Mouse (Mus musculus) kidney, embryonic 16.5 days (tissue): Measurements from ENCODE around the gene Ndufb5. TPM values are rescaled to one million over a fixed set of nuclear protein-coding genes. Genes with fewer than 3 reads are reported as not detected.
"Not testable (repeated sequence)": the region's sequence is repeated elsewhere in the genome, so short reads cannot be mapped to it uniquely, and the experiment has no call there.

ENCODE experiments used
- ATAC-seq: fragments of 200-750 bp; cut with Nextera tagmentation; 2 replicates; pipeline ENCODE4 v1.8.0; 2017; ENCODE audit warnings: moderate TSS enrichment; ENCODE audit not compliant: low FRiP score, low TSS enrichment
- H3K27ac ChIP-seq: fragments of 300-500 bp; sonication (generic); 2 replicates; pipeline ENCODE4 v1.5.1; 2014; ENCODE audit warnings: low read length
- H3K27me3 ChIP-seq: fragments of 300-500 bp; sonication (generic); 2 replicates; pipeline ENCODE4 v1.6.1; 2014; ENCODE audit warnings: low read length, control low read depth, mixed read lengths; ENCODE audit not compliant: insufficient read depth
- H3K36me3 ChIP-seq: fragments of 300-500 bp; sonication (generic); 2 replicates; pipeline ENCODE4 v1.6.1; 2014; ENCODE audit warnings: low read length, control low read depth, mixed read lengths; ENCODE audit not compliant: insufficient read depth
- H3K4me1 ChIP-seq: fragments of 300-500 bp; sonication (generic); 2 replicates; pipeline ENCODE4 v1.6.1; 2014; ENCODE audit warnings: low read length, control low read depth, mixed read lengths; ENCODE audit not compliant: insufficient read depth
- H3K4me2 ChIP-seq: fragments of 300-500 bp; sonication (generic); replicated peaks from 2 replicates; pipeline ENCODE4 v1.6.1; 2014; ENCODE audit warnings: low read depth, low read length
- H3K4me3 ChIP-seq: fragments of 300-500 bp; sonication (generic); 2 replicates; pipeline ENCODE4 v1.5.1; 2014; ENCODE audit warnings: mild to moderate bottlenecking, low read length
- H3K9ac ChIP-seq: fragments of 300-500 bp; sonication (generic); replicated peaks from 2 replicates; pipeline ENCODE4 v1.6.1; 2014; ENCODE audit warnings: low read length
- H3K9me3 ChIP-seq: fragments of 300-500 bp; sonication (generic); 2 replicates; pipeline ENCODE4 v1.6.1; 2016; ENCODE audit warnings: low read length, control low read depth
- WGBS: fragments of 180-500 bp; shearing (Covaris S2); extraction: QIAGEN DNeasy Blood & Tissue Kit; methylation state at CpG from one replicate; pipeline ENCODE4 v1.1.7; 2014; 5-methylcytosine and 5-hydroxymethylcytosine counted together
- polyA plus RNA-seq: library from polyadenylated mRNA; unstranded; fragments of >200 nt; fragmentation: Nextera tagmentation; extraction: Ambion mirVana; gene quantifications from 2 replicates; pipeline ENCODE4 v1.2.1, GENCODE M21; 2015

Gene Ndufb5
- polyA plus RNA-seq, 1 experiment from 2014 or later, result 325 TPM

DNA sequence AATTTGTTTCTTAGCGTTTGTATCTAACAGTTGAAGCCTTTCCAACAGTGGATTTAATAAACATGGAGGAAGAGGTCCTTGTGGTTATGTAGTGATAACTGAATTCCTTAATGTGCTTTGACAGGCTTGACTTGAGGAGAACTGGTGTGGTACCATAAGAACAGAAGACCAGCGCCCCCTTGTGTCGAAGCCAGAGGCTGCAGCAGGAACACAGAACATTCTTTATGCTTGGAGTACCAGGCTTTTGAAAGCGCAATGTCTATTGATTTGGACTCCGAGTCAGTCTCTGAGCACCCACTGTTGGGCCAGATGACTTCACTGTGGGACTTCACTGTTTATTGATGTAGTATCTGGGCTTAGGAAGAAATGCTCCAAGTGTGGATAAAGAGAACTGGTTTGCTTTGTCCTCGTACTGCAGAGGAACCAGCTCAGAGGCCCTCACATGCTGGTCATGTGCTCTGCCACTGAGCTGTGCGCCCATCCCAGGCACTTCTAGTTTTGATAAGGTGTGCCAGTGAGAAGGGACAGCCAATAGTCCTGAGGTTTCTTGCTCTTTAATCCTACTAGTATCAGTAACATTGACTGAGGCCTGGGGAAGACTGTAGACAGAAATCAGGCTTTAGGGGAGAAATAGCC, 38.4 kb upstream of the Ndufb5 start:
- Histone ChIP-seq H3K36me3 (no peaks in the 10 kb centered on the region), H3K4me2 (no peak overlapping the region), H3K9ac (no peak overlapping the region), H3K9me3 (no peaks in the 10 kb centered on the region), H3K4me1 (no peaks in the 10 kb centered on the region), H3K4me3 (no peak overlapping the region), H3K27me3 (no peaks in the 10 kb centered on the region), H3K27ac (no peak overlapping the region)
- WGBS, result 44% methylated on average over 7 of the region's 7 CpGs
- ATAC-seq, result peak; percentile 59; the same call in 1 of the 2 replicates

DNA sequence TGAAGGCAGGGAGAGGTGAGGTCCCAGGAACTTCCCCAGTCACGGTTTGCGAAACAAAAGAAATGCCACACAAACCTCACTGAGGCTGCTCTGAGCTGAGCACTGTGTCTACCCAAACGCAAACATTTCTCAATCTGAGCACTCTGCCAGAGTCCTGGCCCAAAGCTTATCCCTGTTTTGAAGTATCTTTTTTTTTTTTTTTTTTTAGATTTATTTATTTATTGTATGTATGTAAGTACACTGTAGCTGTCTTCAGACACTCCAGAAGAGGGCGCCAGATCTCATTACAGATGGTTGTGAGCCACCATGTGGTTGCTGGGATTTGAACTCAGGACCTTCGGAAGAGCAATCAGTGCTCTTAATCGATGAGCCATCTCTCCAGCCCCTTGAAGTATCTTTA, 32.8 kb upstream of the Ndufb5 start:
- WGBS, result 87% methylated on average over 6 of the region's 6 CpGs
- not testable (repeated sequence) for H3K4me1 ChIP-seq, ATAC-seq

DNA sequence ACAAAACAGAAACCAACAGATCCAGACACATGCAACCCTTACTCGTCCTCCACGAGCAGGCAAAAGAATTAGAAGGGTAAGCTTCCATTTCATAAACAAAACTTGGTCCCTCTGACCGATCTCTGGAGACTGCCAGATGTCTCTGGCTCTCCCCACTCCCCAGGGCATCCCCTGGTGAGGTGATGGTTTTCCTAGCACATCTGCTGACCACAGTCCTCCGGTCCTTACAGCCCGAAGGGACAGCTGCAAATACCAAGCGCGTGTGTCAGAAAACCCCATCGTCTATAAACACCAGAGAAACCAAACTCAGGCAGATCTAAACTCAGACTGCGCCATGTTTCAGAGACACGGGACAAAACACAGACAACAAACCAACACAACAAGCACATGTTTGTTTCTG, 32.2 kb upstream of the Ndufb5 start:
- not testable (repeated sequence) for ATAC-seq, H3K4me3 ChIP-seq, H3K9ac ChIP-seq, H3K36me3 ChIP-seq, H3K27me3 ChIP-seq, H3K27ac ChIP-seq, H3K4me1 ChIP-seq, H3K4me2 ChIP-seq, H3K9me3 ChIP-seq
- 94% methylated on average over 10 of the region's 10 CpGs for WGBS

More for the DNA sequence above, 32.8 kb upstream of the Ndufb5 start:
- H3K9ac ChIP-seq, H3K4me2 ChIP-seq, H3K27me3 ChIP-seq, H3K4me3 ChIP-seq, H3K36me3 ChIP-seq, H3K9me3 ChIP-seq, H3K27ac ChIP-seq: not testable (repeated sequence)

DNA sequence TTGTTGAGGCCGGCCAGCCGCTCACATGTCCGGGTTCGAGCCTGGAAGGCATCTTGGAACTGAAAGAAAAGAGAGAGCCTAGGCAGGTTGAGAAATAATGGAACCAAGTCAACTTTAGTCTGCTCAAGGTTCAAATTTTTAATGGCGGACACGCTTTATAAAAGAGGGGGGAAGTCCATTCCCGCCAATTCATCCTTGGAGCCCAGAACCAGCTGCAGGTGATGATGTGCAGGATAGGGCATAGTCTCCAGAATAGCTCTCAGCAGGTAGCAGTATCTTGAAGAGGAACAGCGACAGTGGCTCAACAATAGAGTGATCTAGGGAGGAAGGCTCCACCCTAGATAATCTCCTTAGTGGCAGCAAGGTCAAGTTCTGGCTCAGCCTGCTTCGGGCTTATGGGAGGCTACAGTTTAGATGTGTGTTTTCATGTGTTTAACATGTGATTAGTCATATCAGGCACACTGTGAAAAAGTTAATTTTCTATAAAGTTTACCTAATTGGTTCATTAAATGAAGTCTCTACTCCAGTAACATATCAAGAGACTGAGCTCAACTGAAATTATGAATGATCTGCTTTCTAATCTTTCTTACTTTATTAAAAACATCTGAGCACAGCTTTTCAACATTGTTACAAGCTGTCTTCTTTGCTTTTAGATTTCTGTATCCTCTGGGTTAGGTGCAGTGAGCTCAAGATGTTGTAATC, 31.0 kb upstream of the Ndufb5 start, which contains the start of gene Actl6a:
Actl6a (plus strand) TSS at position 652 of the 702 bp plus-strand sequence.
- H3K4me3 ChIP-seq, H3K27me3 ChIP-seq, H3K9ac ChIP-seq, H3K9me3 ChIP-seq, H3K4me2 ChIP-seq, ATAC-seq, H3K4me1 ChIP-seq, H3K36me3 ChIP-seq, H3K27ac ChIP-seq: not testable (repeated sequence)
- WGBS, result 84% methylated on average over 9 of the region's 9 CpGs

DNA sequence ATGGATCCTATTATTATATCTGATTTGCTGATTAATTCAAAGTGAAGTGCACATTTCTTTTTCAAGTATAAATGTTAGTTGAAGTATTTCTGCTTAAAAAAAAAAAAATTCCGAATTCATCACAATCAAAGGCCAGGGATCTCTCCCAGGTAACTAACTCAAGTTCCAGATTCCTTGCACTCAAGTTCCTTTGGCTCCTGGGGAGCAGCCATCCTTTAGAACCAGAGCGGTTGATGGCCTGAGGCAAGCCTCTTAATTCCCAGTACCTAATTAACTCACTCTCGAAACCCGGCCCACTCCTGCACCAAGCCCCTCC, 28.8 kb upstream of the Ndufb5 start:
- peaks cover 14% of the 10 kb centered on the region for H3K36me3 ChIP-seq
- no peak overlapping the region for H3K9ac ChIP-seq
- peak overlapping the region; percentile 97 for H3K4me3 ChIP-seq
- no peaks in the 10 kb centered on the region for H3K27me3 ChIP-seq
- H3K9me3 ChIP-seq, result no peaks in the 10 kb centered on the region
- ATAC-seq, result no peak
- H3K27ac ChIP-seq, result no peak overlapping the region
- WGBS, result under 1% methylated on average over 4 of the region's 4 CpGs
- peak overlapping the region; percentile 80 for H3K4me2 ChIP-seq
- H3K4me1 ChIP-seq, result peaks cover 9% of the 10 kb centered on the region

DNA sequence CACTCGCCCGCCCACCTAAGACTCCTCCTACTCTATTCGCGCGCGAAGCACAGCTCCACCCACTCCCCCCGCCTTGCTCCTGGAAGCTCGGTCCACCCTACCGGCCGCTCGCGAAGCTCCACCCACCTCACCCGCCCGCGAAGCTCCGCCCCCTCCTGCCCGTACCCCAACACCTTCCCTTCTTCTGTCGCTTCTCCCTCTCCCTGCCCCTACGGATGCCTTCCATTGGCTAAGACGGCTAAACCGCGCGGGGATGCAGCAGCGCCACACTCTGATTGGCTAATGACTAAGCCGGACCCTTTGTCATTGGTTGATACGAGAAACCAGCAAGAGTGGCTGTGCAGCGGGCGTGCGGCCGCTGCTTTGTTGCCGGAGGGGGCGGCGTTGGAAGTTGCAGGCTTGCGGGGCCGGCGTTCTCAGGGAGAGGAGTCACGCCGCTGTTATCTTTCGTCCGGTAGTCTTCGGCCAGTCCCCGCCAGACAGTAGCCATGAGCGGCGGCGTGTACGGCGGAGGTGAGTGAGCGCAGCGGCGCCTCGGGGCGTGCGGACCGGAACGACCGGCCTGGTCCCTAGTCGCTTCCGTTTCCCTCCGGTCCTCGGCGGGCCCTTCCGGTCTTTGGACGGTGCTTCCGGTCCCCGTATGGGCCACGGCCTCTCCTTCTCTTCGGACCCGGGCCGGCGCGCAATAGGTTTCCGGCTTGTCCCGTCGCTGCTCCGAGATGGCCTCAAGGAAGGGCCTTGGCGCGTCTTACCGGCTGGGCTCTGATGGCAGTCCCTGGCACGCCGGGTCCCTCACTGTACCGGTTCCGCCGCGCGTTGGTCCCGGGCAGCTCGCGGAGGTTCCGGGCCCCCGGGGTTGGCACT, 28.2 kb upstream of the Ndufb5 start:
- peak overlapping the region; percentile 96 for H3K27ac ChIP-seq
- peak overlapping the region; percentile 96 for H3K9ac ChIP-seq
- H3K4me1 ChIP-seq, result peaks cover 9% of the 10 kb centered on the region
- H3K9me3 ChIP-seq, result no peaks in the 10 kb centered on the region
- H3K27me3 ChIP-seq, result no peaks in the 10 kb centered on the region
- peaks cover 18% of the 10 kb centered on the region for H3K36me3 ChIP-seq
- H3K4me3 ChIP-seq, result peak overlapping the region; percentile 97
- under 1% methylated on average over 86 of the region's 90 CpGs for WGBS
- H3K4me2 ChIP-seq, result peak overlapping the region; percentile 80
- peak; percentile 100 for ATAC-seq

DNA sequence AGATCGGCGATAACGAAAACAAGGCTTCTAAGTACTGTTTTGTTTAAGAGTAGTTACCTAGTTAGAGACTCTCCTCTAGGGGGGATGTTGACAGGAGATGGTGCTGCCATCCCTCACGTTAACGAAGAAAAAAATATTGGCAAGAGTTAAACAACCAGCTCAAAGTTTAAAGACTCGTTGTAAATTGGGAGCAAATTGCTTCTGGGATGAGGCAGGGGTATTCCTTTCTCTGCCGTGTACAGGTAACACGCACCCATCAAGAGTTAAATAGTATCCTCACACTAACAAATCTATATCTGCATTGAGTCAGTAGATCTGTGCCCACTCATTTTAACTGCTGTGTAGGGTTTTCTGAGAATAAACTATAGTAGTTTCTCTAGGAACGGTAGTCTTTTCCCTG, 27.4 kb upstream of the Ndufb5 start:
- Histone ChIP-seq H3K27ac (peak overlapping the region; percentile 96), H3K27me3 (no peaks in the 10 kb centered on the region), H3K36me3 (peaks cover 22% of the 10 kb centered on the region), H3K9ac (peak overlapping the region; percentile 96), H3K4me3 (peak overlapping the region; percentile 97), H3K4me1 (peaks cover 9% of the 10 kb centered on the region), H3K9me3 (no peaks in the 10 kb centered on the region), H3K4me2 (peak overlapping the region; percentile 80)
- ATAC-seq, result no peak
- 6% methylated on average over 9 of the region's 9 CpGs for WGBS

DNA sequence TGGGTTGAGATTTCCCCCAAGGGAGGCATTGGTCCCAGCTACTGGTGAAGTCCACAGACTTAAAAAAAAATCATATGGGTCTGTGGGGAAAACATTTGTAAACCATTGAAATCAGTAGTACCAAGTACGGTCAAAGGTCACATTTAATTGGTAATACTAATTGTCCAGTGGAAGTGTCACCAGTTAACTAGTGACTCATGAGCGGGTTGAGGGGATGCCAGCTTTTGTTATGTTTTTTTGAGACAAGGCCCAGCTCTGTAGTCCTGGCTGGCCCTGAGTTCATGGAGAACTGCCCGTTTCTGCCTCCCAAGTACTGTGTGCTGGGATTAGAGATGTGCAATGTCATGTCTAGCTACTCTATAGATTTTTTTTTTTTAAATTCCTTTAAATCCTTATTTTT, 23.1 kb upstream of the Ndufb5 start:
- Histone ChIP-seq H3K4me2 (no peak overlapping the region), H3K4me3 (no peak overlapping the region), H3K27ac (no peak overlapping the region), H3K9me3 (no peaks in the 10 kb centered on the region), H3K36me3 (peaks cover 54% of the 10 kb centered on the region), H3K27me3 (no peaks in the 10 kb centered on the region), H3K4me1 (peaks cover 9% of the 10 kb centered on the region), H3K9ac (no peak overlapping the region)
- WGBS, result 90% methylated on average over 3 of the region's 3 CpGs
- no peak for ATAC-seq

DNA sequence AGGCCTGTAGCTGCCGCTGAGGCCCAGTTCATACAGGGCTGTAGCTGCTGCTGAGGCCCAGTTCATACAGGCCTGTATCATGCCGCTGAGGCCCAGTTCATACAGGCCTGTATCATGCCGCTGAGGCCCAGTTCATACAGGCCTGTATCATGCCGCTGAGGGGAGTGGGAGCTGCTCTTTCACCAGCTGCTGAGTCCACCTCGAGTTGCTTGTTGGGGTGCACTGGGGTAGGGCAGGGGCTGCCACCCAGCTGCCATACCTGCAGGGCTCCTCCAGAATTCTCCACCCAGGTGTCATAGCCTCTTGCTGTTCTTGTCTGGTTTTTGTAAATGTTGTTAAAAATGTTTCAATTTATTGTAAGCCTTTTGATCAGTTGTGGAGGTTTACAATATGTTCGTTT, 19.4 kb upstream of the Ndufb5 start:
- H3K4me2 ChIP-seq, H3K4me1 ChIP-seq, H3K9ac ChIP-seq, H3K27ac ChIP-seq, H3K4me3 ChIP-seq, ATAC-seq, H3K27me3 ChIP-seq, H3K9me3 ChIP-seq: not testable (repeated sequence)
- peaks cover 74% of the 10 kb centered on the region for H3K36me3 ChIP-seq
- WGBS, result 97% methylated on average over 6 of the region's 6 CpGs

DNA sequence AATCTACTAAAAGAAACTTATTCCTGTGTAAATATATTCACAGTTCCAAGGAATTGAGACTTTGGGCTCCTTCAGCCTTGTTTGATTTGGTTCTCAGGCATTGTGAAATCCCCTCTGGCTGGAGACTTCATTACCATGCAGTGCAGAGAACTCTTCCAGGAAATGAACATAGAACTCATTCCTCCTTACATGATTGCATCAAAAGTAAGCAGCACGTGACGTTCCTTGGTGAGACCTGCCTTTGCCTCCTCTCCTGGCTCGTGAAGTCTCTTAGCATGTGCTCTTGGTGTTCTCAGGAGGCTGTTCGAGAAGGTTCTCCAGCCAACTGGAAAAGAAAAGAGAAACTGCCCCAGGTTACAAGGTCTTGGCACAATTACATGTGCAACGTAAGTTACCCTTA, 18.5 kb upstream of the Ndufb5 start:
- ATAC-seq, result no peak
- Histone ChIP-seq H3K4me1 (no peaks in the 10 kb centered on the region), H3K9me3 (no peaks in the 10 kb centered on the region), H3K4me2 (no peak overlapping the region), H3K27ac (no peak overlapping the region), H3K9ac (no peak overlapping the region), H3K4me3 (no peak overlapping the region), H3K36me3 (peaks cover 74% of the 10 kb centered on the region), H3K27me3 (no peaks in the 10 kb centered on the region)
- 88% methylated on average over 5 of the region's 5 CpGs for WGBS
